Mouse (Mus musculus) embryonic facial prominence, embryonic 15.5 days (tissue): ENCODE measurements around the gene C2cd6. TPM values are rescaled to one million over a fixed set of nuclear protein-coding genes. Genes with fewer than 3 reads are reported as not detected.

Source experiments
- ATAC-seq: fragments of 200-750 bp; cut with Nextera tagmentation; 2 replicates; pipeline ENCODE4 v1.8.0; 2017; ENCODE audit warnings: low read depth, moderate TSS enrichment; ENCODE audit not compliant: insufficient number of reproducible peaks, low FRiP score, low TSS enrichment
- H3K27ac ChIP-seq: fragments of 300-500 bp; sonication (generic); replicated peaks from 2 replicates; pipeline ENCODE4 v1.5.1; 2015; ENCODE audit warnings: mild to moderate bottlenecking, inconsistent platforms
- H3K27me3 ChIP-seq: fragments of 300-500 bp; sonication (generic); 2 replicates; pipeline ENCODE4 v1.6.1; 2015; ENCODE audit warnings: inconsistent platforms
- H3K36me3 ChIP-seq: fragments of 300-500 bp; sonication (generic); 2 replicates; pipeline ENCODE4 v1.6.1; 2015; ENCODE audit warnings: mild to moderate bottlenecking, inconsistent platforms
- H3K4me1 ChIP-seq: fragments of 300-500 bp; sonication (generic); 2 replicates; pipeline ENCODE4 v1.6.1; 2015; ENCODE audit warnings: inconsistent platforms
- H3K4me2 ChIP-seq: fragments of 300-500 bp; sonication (generic); replicated peaks from 2 replicates; pipeline ENCODE4 v1.6.1; 2015; ENCODE audit warnings: mild to moderate bottlenecking, inconsistent platforms
- H3K4me3 ChIP-seq: fragments of 300-500 bp; sonication (generic); replicated peaks from 2 replicates; pipeline ENCODE4 v1.5.1; 2015; ENCODE audit warnings: mild to moderate bottlenecking, inconsistent platforms
- H3K9ac ChIP-seq: fragments of 300-500 bp; sonication (generic); 2 replicates; pipeline ENCODE4 v1.6.1; 2015; ENCODE audit warnings: inconsistent platforms
- H3K9me3 ChIP-seq: fragments of 300-500 bp; sonication (generic); replicated peaks from 2 replicates; pipeline ENCODE4 v1.6.1; 2016; ENCODE audit warnings: inconsistent platforms
- WGBS: fragments of 180-500 bp; shearing (Covaris S2); methylation state at CpG from one replicate; pipeline ENCODE4 v1.1.7; 2015; 5-methylcytosine and 5-hydroxymethylcytosine counted together
- polyA plus RNA-seq: library from polyadenylated mRNA; unstranded; fragments of >200 nt; fragmentation: Nextera tagmentation; extraction: Ambion mirVana; gene quantifications from 2 replicates; pipeline ENCODE4 v1.2.1, GENCODE M21; 2015

Gene C2cd6
- polyA plus RNA-seq, result not detected in 2 replicates

DNA sequence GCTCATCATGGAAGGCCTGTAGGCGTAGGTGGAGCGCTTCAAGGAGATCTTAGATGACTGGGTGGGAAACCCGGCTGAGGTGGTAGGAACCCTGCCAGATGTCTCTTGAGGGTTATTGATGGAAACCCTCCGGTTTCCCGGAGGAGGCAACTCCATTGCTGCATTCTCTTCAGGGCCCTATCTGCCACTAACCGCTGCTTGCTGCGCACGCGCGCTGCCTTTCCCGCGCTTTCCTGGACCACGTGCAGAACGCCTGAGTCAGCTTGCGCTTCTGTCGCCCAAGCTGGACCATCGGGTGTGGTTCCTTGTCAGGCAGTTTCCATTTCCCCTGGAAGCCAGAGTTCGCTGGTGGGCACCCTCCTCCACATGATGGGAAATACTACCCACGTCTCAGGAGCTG is at the start of gene C2cd6:
C2cd6 (minus strand) TSS at position 196 of the 400 bp plus-strand sequence.
- no peak for ATAC-seq

DNA sequence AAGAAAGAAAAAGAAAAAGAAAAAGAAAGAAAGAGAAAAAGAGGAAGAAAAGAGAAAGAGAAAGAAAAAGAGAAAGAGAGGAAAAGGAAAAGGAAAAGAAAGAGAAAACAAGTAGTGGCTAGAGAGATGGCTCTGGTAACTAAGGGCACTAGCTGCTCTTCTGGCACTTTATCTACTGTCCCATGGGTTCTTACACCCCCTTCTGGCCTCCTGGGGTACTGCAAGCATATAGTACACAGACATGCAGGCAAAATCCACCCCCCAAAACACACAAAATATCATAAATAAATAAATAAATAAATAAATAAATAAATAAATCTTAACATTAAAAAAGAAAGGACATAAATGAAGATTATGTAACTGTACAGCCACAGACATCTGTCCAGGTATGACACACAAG is 48.1 kb upstream of the C2cd6 start:
- H3K9me3 ChIP-seq, result no peaks in the 10 kb centered on the region
- no peaks in the 10 kb centered on the region for H3K27me3 ChIP-seq
- no peak overlapping the region for H3K9ac ChIP-seq
- H3K27ac ChIP-seq, result no peak overlapping the region
- no peak overlapping the region for H3K4me2 ChIP-seq
- no peaks in the 10 kb centered on the region for H3K36me3 ChIP-seq
- no peak overlapping the region for H3K4me3 ChIP-seq
- no peaks in the 10 kb centered on the region for H3K4me1 ChIP-seq
- no peak for ATAC-seq

More for the DNA sequence above, at the start of gene C2cd6:
- 90% methylated on average over 19 of the region's 19 CpGs for WGBS
- H3K27ac ChIP-seq, result no peak within 1 kb of the TSS
- H3K4me3 ChIP-seq, result no peak within 1 kb of the TSS
- H3K9me3 ChIP-seq, result no peaks in the 10 kb centered on the region
- no peaks in the 10 kb centered on the region for H3K4me1 ChIP-seq
- no peaks in the 10 kb centered on the region for H3K27me3 ChIP-seq
- H3K9ac ChIP-seq, result no peak within 1 kb of the TSS
- H3K36me3 ChIP-seq, result no peaks in the 10 kb centered on the region
- no peak within 1 kb of the TSS for H3K4me2 ChIP-seq

DNA sequence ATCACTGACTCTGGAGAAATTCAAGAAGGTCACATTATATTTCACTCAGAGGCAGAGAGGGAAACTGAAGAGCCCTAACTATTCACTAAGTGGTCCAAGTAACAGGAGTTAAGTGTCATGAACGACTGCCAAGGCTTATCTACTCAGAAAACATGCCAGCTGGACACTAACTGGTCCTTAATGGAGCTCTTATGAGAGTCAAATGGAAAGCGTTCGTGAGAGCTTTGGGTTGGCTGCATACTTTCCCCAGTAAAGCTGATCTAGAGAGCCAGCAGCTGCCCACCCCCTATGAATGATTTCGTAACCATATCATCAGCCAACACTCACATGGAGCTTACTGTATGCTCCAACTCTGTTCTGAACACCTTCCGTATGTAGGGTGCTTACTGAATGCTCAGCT is 39.7 kb upstream of the C2cd6 start:
- Histone ChIP-seq H3K4me2 (no peak overlapping the region), H3K27ac (no peak overlapping the region), H3K4me3 (no peak overlapping the region), H3K4me1 (no peaks in the 10 kb centered on the region), H3K36me3 (no peaks in the 10 kb centered on the region), H3K9me3 (no peaks in the 10 kb centered on the region), H3K9ac (no peak overlapping the region), H3K27me3 (no peaks in the 10 kb centered on the region)
- WGBS, result 76% methylated on average over 5 of the region's 5 CpGs
- ATAC-seq, result no peak

DNA sequence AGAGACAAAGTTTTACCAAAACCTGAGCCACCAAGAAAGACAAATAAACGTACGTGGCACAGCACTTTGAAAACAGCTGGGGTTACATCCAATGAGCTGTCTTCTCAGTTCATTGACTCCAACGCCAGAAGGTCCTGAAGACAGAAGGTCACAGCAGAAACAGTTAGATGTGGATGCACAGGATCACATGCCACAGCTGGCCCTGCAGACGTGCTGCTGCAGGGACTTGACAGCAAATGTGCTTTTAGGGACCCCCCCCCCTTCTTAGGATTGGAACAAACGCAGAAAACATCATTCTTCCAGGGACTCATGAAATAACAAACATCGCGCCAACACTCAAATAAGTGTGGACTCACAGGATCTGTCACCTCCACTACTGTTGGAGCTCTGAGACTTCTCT is 34.2 kb upstream of the C2cd6 start:
- no peak for ATAC-seq
- WGBS, result 72% methylated on average over 7 of the region's 7 CpGs
- Histone ChIP-seq H3K36me3 (no peaks in the 10 kb centered on the region), H3K27ac (no peak overlapping the region), H3K9me3 (no peaks in the 10 kb centered on the region), H3K27me3 (no peaks in the 10 kb centered on the region), H3K4me2 (no peak overlapping the region), H3K4me1 (no peaks in the 10 kb centered on the region), H3K9ac (no peak overlapping the region), H3K4me3 (no peak overlapping the region)

DNA sequence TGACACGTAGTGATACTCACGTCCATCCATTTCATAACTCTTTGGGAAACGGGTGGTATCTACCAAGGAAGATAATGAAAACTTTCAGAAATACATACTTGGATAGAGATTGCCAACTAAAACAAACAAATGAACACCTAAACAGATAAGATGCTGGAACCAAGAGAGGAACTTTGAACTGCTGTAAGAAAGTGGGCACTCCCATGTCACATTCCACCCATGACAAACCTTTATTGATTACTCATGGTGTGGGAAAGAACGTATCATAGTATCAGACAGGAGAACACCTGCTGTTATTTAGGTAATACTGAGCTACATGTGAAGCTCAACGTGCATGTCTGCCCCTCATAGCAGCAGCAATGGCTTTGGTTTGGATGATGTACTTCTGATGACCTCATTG is 30.9 kb upstream of the C2cd6 start:
- WGBS, result 75% methylated on average over 5 of the region's 5 CpGs
- no peaks in the 10 kb centered on the region for H3K9me3 ChIP-seq
- H3K36me3 ChIP-seq, result no peaks in the 10 kb centered on the region
- no peaks in the 10 kb centered on the region for H3K27me3 ChIP-seq
- ATAC-seq, result no peak
- H3K4me2 ChIP-seq, result no peak overlapping the region
- no peak overlapping the region for H3K4me3 ChIP-seq
- no peaks in the 10 kb centered on the region for H3K4me1 ChIP-seq
- H3K27ac ChIP-seq, result no peak overlapping the region
- no peak overlapping the region for H3K9ac ChIP-seq

DNA sequence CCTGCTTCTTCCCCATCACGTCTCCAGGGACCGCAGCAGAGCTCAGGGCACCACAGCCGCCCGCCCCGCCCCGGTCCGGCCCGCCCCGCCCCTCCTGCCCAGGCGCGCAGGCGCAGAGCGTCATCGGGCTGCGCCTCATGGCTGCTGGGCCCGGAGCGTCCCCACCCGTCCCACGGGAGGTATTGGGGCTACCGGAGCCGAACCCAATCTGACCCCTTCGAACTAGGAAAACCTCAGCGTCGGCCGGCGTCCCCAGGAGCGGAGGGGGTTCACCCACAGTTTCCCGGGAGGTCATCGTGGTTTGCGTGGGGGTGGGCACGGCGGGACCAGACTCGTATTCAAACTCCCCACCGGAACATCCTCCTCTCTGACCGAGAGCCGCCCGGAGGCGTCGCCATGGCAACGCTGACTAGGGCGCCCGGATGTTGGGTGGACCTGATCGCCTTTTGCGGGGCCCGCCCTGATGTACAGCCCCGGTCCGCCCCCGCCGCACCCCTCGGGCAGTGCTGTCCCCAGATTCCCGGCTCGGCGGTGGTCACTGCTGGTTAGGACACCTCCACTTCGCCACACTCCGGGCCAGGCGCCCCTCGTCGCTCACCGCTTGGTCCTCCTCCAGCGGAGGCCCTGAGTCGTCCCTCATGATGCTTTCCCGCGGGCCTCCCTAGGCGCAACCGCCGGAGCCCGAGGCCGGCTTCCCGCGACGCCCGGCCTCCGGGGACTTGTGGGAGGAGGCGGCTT is 25.2 kb upstream of the C2cd6 start, which contains the start of gene Tmem237:
Tmem237 (minus strand) TSS at position 689 of the 738 bp plus-strand sequence.
- no peaks in the 10 kb centered on the region for H3K9me3 ChIP-seq
- H3K27ac ChIP-seq, result peak within 1 kb of the TSS; percentile 75
- peak within 1 kb of the TSS; percentile 68 for H3K9ac ChIP-seq
- ATAC-seq, result peak; percentile 97
- no peaks in the 10 kb centered on the region for H3K36me3 ChIP-seq
- H3K4me2 ChIP-seq, result peak within 1 kb of the TSS; percentile 76
- no peaks in the 10 kb centered on the region for H3K4me1 ChIP-seq
- H3K27me3 ChIP-seq, result no peaks in the 10 kb centered on the region
- WGBS, result under 1% methylated on average over 74 of the region's 74 CpGs
- H3K4me3 ChIP-seq, result peak within 1 kb of the TSS; percentile 76

DNA sequence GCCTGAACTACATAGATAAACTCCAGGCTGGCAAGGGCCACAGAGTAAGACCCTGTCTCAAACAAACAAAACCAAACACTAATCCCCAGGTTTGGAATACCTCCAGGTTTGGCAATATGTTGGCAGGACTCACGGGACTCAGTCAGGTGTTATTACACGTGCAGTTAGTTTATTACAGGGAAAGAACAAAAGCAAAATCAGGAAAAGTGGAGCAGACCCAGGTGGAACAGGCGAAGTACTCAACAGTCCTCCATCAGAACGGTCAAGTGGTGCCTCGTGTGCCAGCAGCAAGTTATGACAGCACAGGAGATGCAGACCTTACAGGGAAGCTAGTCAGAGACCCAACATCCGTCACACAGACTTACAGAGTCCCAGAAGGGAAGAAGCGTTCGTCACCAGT is 15.8 kb upstream of the C2cd6 start:
- Histone ChIP-seq H3K27ac (no peak overlapping the region), H3K4me3 (no peak overlapping the region), H3K27me3 (no peaks in the 10 kb centered on the region), H3K36me3 (peaks cover 35% of the 10 kb centered on the region), H3K4me1 (no peaks in the 10 kb centered on the region), H3K9ac (no peak overlapping the region), H3K4me2 (no peak overlapping the region), H3K9me3 (no peaks in the 10 kb centered on the region)
- 76% methylated on average over 8 of the region's 8 CpGs for WGBS
- no peak for ATAC-seq

DNA sequence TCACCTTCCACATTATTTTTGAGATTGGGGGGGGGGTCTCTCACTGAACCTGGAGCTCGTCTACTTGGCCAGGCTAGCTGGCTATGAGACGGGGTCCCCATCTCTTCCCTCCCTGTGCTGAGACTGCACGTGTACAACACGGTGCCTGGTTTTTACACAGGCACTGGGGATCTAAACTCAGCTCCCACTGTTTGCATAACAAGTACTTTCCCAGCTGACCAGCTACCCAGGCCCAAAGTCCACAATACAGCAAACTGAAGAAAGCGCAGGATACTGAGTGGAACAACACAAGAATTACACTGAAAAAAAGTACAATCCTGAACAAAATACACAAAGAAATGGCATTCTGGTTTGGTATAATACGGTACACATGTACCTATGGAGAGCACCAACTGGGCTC is 7.4 kb upstream of the C2cd6 start:
- no peak for ATAC-seq
- H3K27me3 ChIP-seq, result no peaks in the 10 kb centered on the region
- 93% methylated on average over 6 of the region's 6 CpGs for WGBS

DNA sequence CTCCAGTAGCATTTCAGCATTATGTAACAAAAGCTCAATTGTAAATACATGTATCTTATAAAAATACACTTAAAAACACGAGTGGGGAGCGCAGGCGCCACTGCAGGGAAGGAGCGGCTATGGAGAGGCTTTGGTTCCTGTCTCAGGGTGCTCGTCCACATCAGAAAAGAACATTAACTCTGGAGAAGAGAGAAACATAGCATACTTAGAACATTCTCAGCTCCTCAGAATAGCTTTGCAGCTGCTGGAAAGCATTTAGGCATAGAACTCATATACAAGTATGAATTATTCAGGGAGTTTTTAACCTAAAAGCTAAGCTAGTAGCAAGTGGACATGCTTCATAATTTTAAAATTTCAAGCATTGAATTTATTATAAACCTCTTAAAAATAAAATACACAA is 6.3 kb upstream of the C2cd6 start:
- WGBS, result 88% methylated on average over 5 of the region's 5 CpGs
- no peak for ATAC-seq
- H3K9me3 ChIP-seq, result no peaks in the 10 kb centered on the region
- H3K4me3 ChIP-seq, result no peak overlapping the region
- peaks cover 16% of the 10 kb centered on the region for H3K36me3 ChIP-seq
- H3K27ac ChIP-seq, result no peak overlapping the region
- H3K4me2 ChIP-seq, result no peak overlapping the region
- H3K27me3 ChIP-seq, result no peaks in the 10 kb centered on the region
- no peak overlapping the region for H3K9ac ChIP-seq
- H3K4me1 ChIP-seq, result no peaks in the 10 kb centered on the region

More for the DNA sequence above, 7.4 kb upstream of the C2cd6 start:
- H3K4me3 ChIP-seq, result no peak overlapping the region
- H3K4me1 ChIP-seq, result no peaks in the 10 kb centered on the region
- peaks cover 18% of the 10 kb centered on the region for H3K36me3 ChIP-seq
- no peaks in the 10 kb centered on the region for H3K9me3 ChIP-seq
- H3K27ac ChIP-seq, result no peak overlapping the region
- H3K4me2 ChIP-seq, result no peak overlapping the region
- no peak overlapping the region for H3K9ac ChIP-seq

DNA sequence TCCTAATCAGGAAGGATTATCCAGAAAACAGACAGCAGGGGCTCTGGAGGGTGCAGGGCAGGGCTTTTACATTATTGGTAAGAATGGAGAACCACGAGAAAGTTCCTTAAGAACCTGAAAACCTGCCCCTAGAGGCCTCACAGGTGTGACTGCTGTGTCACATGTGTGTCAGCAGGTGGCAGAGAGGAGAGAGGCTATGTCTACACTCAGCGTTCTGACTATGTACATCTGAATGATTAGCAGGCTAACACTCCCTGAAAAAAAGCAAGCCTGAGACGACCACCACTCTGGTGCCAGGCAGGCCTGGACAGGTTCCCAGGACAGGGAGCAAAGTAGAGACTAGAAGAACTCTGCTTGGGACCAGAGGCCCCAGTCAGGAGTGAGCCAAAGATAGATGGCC is 23.8 kb downstream of the C2cd6 start:
- Histone ChIP-seq H3K4me3 (no peak overlapping the region), H3K4me2 (no peak overlapping the region), H3K27me3 (no peaks in the 10 kb centered on the region), H3K36me3 (no peaks in the 10 kb centered on the region), H3K9me3 (no peaks in the 10 kb centered on the region), H3K9ac (no peak overlapping the region), H3K27ac (no peak overlapping the region), H3K4me1 (no peaks in the 10 kb centered on the region)
- ATAC-seq, result no peak
- WGBS, result 24% methylated on average over 3 of the region's 3 CpGs

DNA sequence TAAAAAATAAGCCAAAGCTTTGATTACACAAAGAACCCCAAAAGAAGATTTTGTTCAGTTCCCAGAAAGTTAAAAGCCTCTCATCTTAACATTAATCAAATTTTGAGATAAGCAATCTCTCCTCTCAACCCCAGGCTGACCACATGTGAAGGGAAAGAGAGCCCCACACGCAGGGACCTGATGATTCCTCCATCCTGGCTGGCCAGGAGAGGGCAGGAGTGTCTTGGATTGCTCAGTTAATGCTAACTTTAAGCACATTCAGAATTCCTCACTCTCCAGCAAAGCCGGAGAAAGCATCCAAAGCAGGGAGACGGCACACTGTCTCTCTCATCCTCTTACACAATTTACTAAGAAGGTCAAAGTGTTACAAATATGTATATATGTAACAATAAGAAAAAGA is 26.7 kb downstream of the C2cd6 start:
- no peak overlapping the region for H3K4me2 ChIP-seq
- WGBS, result 8% methylated on average over 3 of the region's 3 CpGs
- H3K9me3 ChIP-seq, result no peaks in the 10 kb centered on the region
- no peak overlapping the region for H3K4me3 ChIP-seq
- H3K27ac ChIP-seq, result no peak overlapping the region
- H3K27me3 ChIP-seq, result no peaks in the 10 kb centered on the region
- no peak for ATAC-seq
- no peaks in the 10 kb centered on the region for H3K4me1 ChIP-seq
- H3K9ac ChIP-seq, result no peak overlapping the region
- no peaks in the 10 kb centered on the region for H3K36me3 ChIP-seq

DNA sequence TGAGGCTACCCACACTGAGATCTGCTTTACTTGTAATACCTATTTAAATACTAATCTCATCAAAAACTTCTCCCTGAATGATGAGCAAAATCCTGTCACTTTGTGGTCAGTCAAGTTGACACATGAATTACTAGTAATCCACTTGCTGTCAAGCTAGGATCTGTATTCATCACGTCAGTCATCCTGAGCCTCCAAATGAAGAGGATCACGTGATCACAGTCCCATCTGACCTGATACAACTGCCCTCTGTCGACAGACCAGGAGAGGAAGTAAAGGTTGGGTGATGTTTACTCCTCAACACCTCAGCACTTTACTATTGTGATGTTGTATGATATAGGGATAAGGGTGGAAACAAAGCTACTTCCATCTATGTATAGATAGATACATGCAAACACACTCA is 31.0 kb downstream of the C2cd6 start:
- H3K4me1 ChIP-seq, result no peaks in the 10 kb centered on the region
- no peaks in the 10 kb centered on the region for H3K27me3 ChIP-seq
- 50% methylated on average over 3 of the region's 3 CpGs for WGBS
- no peak overlapping the region for H3K4me3 ChIP-seq
- H3K4me2 ChIP-seq, result no peak overlapping the region
- no peak overlapping the region for H3K9ac ChIP-seq
- no peak for ATAC-seq
- no peaks in the 10 kb centered on the region for H3K36me3 ChIP-seq
- no peak overlapping the region for H3K27ac ChIP-seq
- H3K9me3 ChIP-seq, result no peaks in the 10 kb centered on the region
